ENCODE assay signal across 8 mouse cellular contexts in genomic region chr2:164909542-164909941, GRCm38 (mm10). TPM values are rescaled to one million over a fixed set of nuclear protein-coding genes. Genes with fewer than 3 reads are reported as not detected.
DNase-seq lines count a peak whose midpoint lies in the region; ATAC-seq lines count a peak whose summit lies in the region.

No protein-coding gene starts in this region.

- H3K4me3 ChIP-seq in brown adipose tissue, adult 24 weeks (ENCODE audit: insufficient read depth, low read depth, low read length): peak overlapping the region; percentile 91
- H3K4me3 ChIP-seq in heart, embryonic 12.5 days: peak overlapping the region; percentile 87
- peak overlapping the region; percentile 65 for H3K4me3 ChIP-seq in kidney, embryonic 16.5 days (ENCODE audit: low read length)

- H3K27ac ChIP-seq in brown adipose tissue, adult 24 weeks (replicated peaks; ENCODE audit: low read depth, low read length): no peak overlapping the region
- H3K27ac ChIP-seq in heart, embryonic 12.5 days (ENCODE audit: poor library complexity, severe bottlenecking): no peak overlapping the region
- H3K27ac ChIP-seq in kidney, embryonic 16.5 days (ENCODE audit: low read length): no peak overlapping the region

- H3K36me3 ChIP-seq in heart, embryonic 12.5 days: peaks cover 54% of the 10 kb centered on the region
- peaks cover 46% of the 10 kb centered on the region for H3K36me3 ChIP-seq in kidney, embryonic 16.5 days (ENCODE audit: insufficient read depth, low read length)

- no peaks in the 10 kb centered on the region for H3K27me3 ChIP-seq in heart, embryonic 12.5 days (replicated peaks)
- H3K27me3 ChIP-seq in kidney, embryonic 16.5 days (ENCODE audit: insufficient read depth, low read length): no peaks in the 10 kb centered on the region

- DNase-seq in cerebellum, adult 11-12 months: peak; percentile 60
- no peak for DNase-seq in cerebellum, adult 11 months
- DNase-seq in lung, postnatal 36 days: peak; percentile 77
- no peak for DNase-seq in right cerebral cortex, adult 2 months (ENCODE audit: low spot score in 2 of 2)
- no peak for DNase-seq in left cerebral cortex, adult 18-20 months (ENCODE audit: low spot score in 2 of 2)

- peak overlapping the region; percentile 86 for H3K4me2 ChIP-seq in heart, embryonic 12.5 days
- peak overlapping the region; percentile 61 for H3K4me2 ChIP-seq in kidney, embryonic 16.5 days (replicated peaks; ENCODE audit: low read depth, low read length)

- WGBS in heart, embryonic 12.5 days: 71% methylated on average over 1 of the region's 1 CpGs
- 88% methylated on average over 1 of the region's 1 CpGs for WGBS in kidney, embryonic 16.5 days

- H3K4me1 ChIP-seq in brown adipose tissue, adult 24 weeks (ENCODE audit: control insufficient read depth, insufficient read depth, insufficient read length, low read length): peaks cover 13% of the 10 kb centered on the region
- H3K4me1 ChIP-seq in heart, embryonic 12.5 days (replicated peaks): peaks cover 25% of the 10 kb centered on the region
- H3K4me1 ChIP-seq in kidney, embryonic 16.5 days (ENCODE audit: insufficient read depth, low read length): peaks cover 17% of the 10 kb centered on the region

- H3K9me3 ChIP-seq in heart, embryonic 12.5 days (replicated peaks): peaks cover 8% of the 10 kb centered on the region
- peaks cover 9% of the 10 kb centered on the region for H3K9me3 ChIP-seq in kidney, embryonic 16.5 days (ENCODE audit: low read length)

- no peak for ATAC-seq in heart, embryonic 12.5 days (ENCODE audit: insufficient number of reproducible peaks, low FRiP score)
- ATAC-seq in kidney, embryonic 16.5 days (ENCODE audit: low FRiP score, low TSS enrichment): 0 out of 2 replicates have a peak, but pooled peaks have one; percentile 4

- H3K9ac ChIP-seq in heart, embryonic 12.5 days: peak overlapping the region; percentile 16; the same call in 1 of the 2 replicates
- H3K9ac ChIP-seq in kidney, embryonic 16.5 days (replicated peaks; ENCODE audit: low read length): no peak overlapping the region

RNA-seq across cellular contexts. Expression of gene Zfp335, which starts 2.0 kb away (rescaled TPM):
- polyA plus RNA-seq in brown adipose tissue, adult 24 weeks (2012; ENCODE audit: insufficient read depth, insufficient read length, missing spikeins): 6.2 and 6.9 TPM in 2 replicates
- 11.4 and 12.2 TPM in 2 replicates for polyA plus RNA-seq in heart, embryonic 12.5 days (2016; fragmentation: Nextera tagmentation; extraction: Ambion mirVana)
- polyA plus RNA-seq in kidney, embryonic 16.5 days (2015; fragmentation: Nextera tagmentation; extraction: Ambion mirVana): 15.1 and 16.2 TPM in 2 replicates
- total RNA-seq in left cerebral cortex, adult 18-20 months (2021): 10 to 100 TPM; 25.0 to 25.1 TPM

RNA-seq across cellular contexts. Expression of gene Pcif1, which starts 30.4 kb away (rescaled TPM):
- polyA plus RNA-seq in brown adipose tissue, adult 24 weeks (2012; ENCODE audit: insufficient read depth, insufficient read length, missing spikeins): 21.6 and 25.6 TPM in 2 replicates
- 52.1 and 53.1 TPM in 2 replicates for polyA plus RNA-seq in heart, embryonic 12.5 days (2016; fragmentation: Nextera tagmentation; extraction: Ambion mirVana)
- polyA plus RNA-seq in kidney, embryonic 16.5 days (2015; fragmentation: Nextera tagmentation; extraction: Ambion mirVana): 74.9 and 79.7 TPM in 2 replicates
- total RNA-seq in left cerebral cortex, adult 18-20 months (2021): 10 to 100 TPM; 40.6 to 46.1 TPM

RNA-seq across cellular contexts. Expression of gene Mmp9, which starts 31.0 kb away (rescaled TPM):
- 5.8 and 6.9 TPM in 2 replicates for polyA plus RNA-seq in brown adipose tissue, adult 24 weeks (2012; ENCODE audit: insufficient read depth, insufficient read length, missing spikeins)
- polyA plus RNA-seq in heart, embryonic 12.5 days (2016; fragmentation: Nextera tagmentation; extraction: Ambion mirVana): 0.42 TPM in 2 replicates
- polyA plus RNA-seq in kidney, embryonic 16.5 days (2015; fragmentation: Nextera tagmentation; extraction: Ambion mirVana): 2.5 and 3.2 TPM in 2 replicates
- total RNA-seq in left cerebral cortex, adult 18-20 months (2021): 1 to 10 TPM; 2.0 to 2.1 TPM

RNA-seq across cellular contexts. Expression of gene Slc12a5, which starts 51.1 kb away (rescaled TPM):
- polyA plus RNA-seq in brown adipose tissue, adult 24 weeks (2012; ENCODE audit: insufficient read depth, insufficient read length, missing spikeins): 1.2 and 1.3 TPM in 2 replicates
- polyA plus RNA-seq in heart, embryonic 12.5 days (2016; fragmentation: Nextera tagmentation; extraction: Ambion mirVana): 0.82 and 1.3 TPM in 2 replicates
- polyA plus RNA-seq in kidney, embryonic 16.5 days (2015; fragmentation: Nextera tagmentation; extraction: Ambion mirVana): 0.85 and 0.94 TPM in 2 replicates
- 100 to 1,000 TPM; 538 to 565 TPM for total RNA-seq in left cerebral cortex, adult 18-20 months (2021)

RNA-seq across cellular contexts. Expression of gene Pltp, which starts 52.0 kb away (rescaled TPM):
- 59.0 and 82.5 TPM in 2 replicates for polyA plus RNA-seq in brown adipose tissue, adult 24 weeks (2012; ENCODE audit: insufficient read depth, insufficient read length, missing spikeins)
- 9.7 and 9.9 TPM in 2 replicates for polyA plus RNA-seq in heart, embryonic 12.5 days (2016; fragmentation: Nextera tagmentation; extraction: Ambion mirVana)
- polyA plus RNA-seq in kidney, embryonic 16.5 days (2015; fragmentation: Nextera tagmentation; extraction: Ambion mirVana): 44.8 and 47.5 TPM in 2 replicates
- 10 to 100 TPM; 90.7 to 93.5 TPM for total RNA-seq in left cerebral cortex, adult 18-20 months (2021)

Comparison
In these comparisons a context has a peak if more than half of its experiments do, and no peak if none do; other contexts are left out.
1. DNase-seq: peak in cerebellum, adult 11-12 months (single experiment) and lung, postnatal 36 days (single experiment); none in cerebellum, adult 11 months (single experiment), right cerebral cortex, adult 2 months (0 of 2) and left cerebral cortex, adult 18-20 months (0 of 2).
2. Peak in every context shown above with its lines, with median percentiles within 50 percentile points of each other: H3K4me3 ChIP-seq.